Mouse (Mus musculus): ENCODE data around the gene 4933414I15Rik.

4933414I15Rik gene

GRCm38 (mm10) chr11:50943506-50943905 is at the start of gene 4933414I15Rik:
Gene 4933414I15Rik (minus strand): TSS chr11:50943765.
- no peak for TF ChIP-seq GATA4 (IDR thresholded peaks at IDR 0.05; ENCODE audit: insufficient replicate concordance, low read length)

DNA sequence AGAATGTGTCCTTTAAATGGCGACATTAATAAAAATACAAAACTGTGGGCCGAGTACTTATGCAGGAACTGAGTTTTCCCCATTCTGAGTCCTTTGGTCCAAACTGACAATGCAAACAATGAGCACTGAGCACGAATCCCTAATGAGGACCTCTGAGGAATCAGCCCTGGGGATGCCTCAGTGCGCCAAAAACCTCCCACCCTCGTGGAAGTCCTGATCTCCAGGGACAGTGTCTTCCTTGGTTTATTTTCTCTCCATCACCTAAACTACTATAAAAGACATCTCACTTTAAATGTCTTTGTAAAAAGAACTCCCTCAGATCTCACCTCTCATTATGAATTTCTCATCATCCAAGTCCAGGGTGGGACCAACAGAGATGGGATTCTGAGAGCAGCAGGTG is 38.1 kb upstream of the 4933414I15Rik start, which contains the start of gene Olfr1377:
Gene Olfr1377 (plus strand): TSS at position 301 of the 400 bp plus-strand sequence.
- TF ChIP-seq GATA4 (IDR thresholded peaks at IDR 0.05; ENCODE audit: insufficient replicate concordance, low read length), result no peak

GRCm38 (mm10) chr11:50977216-50977615 is 33.7 kb upstream of the 4933414I15Rik start:
- no peak for TF ChIP-seq GATA4 (IDR thresholded peaks at IDR 0.05; ENCODE audit: insufficient replicate concordance, low read length)

DNA sequence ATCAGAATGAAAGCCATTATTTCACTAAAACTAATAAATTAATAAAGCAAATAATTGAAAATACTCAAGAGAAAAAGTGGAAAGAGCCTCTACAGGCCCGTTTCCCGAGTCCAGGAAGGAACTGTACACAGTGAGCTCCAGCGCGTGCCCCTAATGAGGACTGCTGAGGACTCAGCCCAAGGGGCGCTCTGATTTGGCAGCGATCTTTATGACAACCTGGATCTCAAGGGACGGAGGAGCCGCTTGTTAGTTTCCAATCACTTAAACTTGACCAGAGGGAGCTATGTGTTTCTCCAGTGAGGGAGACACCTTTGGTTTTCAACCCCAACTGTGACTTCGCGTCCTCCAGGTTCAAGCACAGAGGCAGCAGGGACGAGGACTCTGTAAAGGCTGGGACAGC is 22.7 kb upstream of the 4933414I15Rik start, which contains the start of gene Olfr1378:
Gene Olfr1378 (plus strand): TSS at position 301 of the 400 bp plus-strand sequence.
- no peak for TF ChIP-seq GATA4 (IDR thresholded peaks at IDR 0.05; ENCODE audit: insufficient replicate concordance, low read length)

GRCm38 (mm10) chr11:50964886-50965285 is 21.3 kb upstream of the 4933414I15Rik start:
- no peak for TF ChIP-seq GATA4 (IDR thresholded peaks at IDR 0.05; ENCODE audit: insufficient replicate concordance, low read length)

DNA sequence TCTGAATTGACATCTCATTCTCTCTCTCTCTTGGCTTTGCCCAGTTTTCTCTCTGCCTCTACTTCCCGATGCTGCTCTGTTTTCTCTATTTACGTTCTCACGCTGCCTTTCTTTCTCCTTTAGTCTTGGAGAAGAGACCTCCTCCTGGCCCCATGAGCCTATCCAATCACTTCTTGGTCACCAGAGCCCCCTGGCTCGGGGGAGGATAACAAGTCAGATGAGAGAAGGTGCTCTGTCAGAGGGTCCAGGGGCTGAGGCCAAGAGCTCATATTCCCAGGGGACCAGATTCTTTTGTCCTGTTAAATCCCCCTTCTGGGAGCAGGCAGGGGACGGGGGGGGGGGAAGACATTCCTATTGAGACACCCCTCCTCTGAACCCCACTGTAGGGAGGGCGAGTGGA is 10.1 kb upstream of the 4933414I15Rik start, which contains the start of gene Prop1:
Gene Prop1 (minus strand): TSS at position 101 of the 400 bp plus-strand sequence.
- TF ChIP-seq GATA4 (IDR thresholded peaks at IDR 0.05; ENCODE audit: insufficient replicate concordance, low read length), result no peak

DNA sequence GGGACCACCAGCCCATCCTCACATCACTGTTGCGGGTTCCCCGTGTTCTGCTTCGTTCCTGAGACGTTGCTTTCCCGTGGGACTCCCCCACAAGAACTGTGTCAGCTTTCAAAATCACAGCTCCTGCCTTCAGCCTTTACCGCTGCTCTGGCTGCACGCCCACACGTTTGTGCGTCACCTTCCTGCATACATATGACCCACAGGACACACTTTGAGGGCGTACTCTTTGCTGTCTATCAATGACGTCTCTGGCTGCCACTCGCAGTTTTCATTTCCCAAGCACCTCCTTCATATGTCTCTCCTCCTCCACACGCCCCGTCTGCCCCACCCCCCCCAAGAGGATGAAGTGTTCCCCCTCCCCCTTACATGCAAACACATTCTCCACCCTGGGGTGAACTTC is 8.7 kb upstream of the 4933414I15Rik start:
- TF ChIP-seq GATA4 (IDR thresholded peaks at IDR 0.05; ENCODE audit: insufficient replicate concordance, low read length), result no peak

- no peak for TF ChIP-seq GATA4 (IDR thresholded peaks at IDR 0.05; ENCODE audit: insufficient replicate concordance, low read length)
Observed at GRCm38 (mm10) chr11:50942386-50942785, 1.2 kb downstream of the 4933414I15Rik start.

DNA sequence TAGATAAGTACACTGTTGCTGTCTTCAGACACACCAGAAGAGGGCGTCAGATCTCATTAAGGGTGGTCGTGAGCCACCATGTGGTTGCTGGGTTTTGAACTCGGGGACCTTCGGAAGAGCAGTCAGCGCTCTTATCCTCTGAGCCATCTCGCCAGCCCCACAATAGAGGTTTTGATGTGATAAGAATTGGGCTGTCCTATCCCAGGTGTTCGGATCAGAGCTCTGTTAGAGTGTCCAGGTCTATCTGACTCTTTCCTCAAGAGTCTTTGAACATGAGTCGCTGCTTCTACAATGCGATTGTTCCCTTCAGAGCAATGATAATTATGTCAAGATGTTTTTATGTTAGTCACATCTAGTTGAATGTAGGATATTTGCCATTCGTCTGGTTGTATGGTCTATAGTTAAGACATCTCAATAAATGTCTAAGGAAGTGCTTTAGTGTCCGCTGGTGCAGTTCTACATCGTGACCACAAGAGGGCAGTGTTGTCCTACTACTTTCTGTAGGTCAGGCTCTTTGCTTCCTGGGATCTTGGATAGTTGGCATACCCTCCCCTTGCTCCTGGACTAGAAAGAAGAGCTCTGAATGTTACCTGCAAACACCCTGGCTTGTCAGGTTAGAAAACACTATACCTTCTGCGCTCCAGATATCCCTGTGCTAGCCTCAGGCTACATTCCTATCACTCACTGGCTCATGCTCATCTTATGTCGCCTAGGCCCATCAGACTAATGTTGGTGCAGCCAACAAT is 3.8 kb downstream of the 4933414I15Rik start:
- TF ChIP-seq GATA4 (IDR thresholded peaks at IDR 0.05; ENCODE audit: insufficient replicate concordance, low read length), result no peak

- TF ChIP-seq GATA4 (IDR thresholded peaks at IDR 0.05; ENCODE audit: insufficient replicate concordance, low read length), result no peak
Observed at GRCm38 (mm10) chr11:50938435-50938834, 5.1 kb downstream of the 4933414I15Rik start.

DNA sequence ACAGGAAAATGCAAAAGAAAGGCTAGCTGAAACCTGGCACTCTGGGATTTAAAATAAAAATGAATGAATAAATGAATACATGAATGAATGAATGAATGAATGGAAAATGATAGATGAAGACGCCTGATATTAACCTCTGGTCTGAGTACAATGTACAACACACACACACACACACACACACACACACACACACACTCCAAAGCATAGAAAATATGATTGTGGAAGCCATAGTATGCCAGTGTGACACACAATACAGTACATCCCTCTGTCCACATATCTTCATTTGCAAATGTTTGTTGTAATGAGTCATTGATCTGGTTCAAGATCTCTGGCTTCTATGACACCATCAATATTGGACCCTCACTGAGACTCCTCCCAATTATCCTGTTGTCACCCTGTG is 11.5 kb downstream of the 4933414I15Rik start:
- no peak for TF ChIP-seq GATA4 (IDR thresholded peaks at IDR 0.05; ENCODE audit: insufficient replicate concordance, low read length)

DNA sequence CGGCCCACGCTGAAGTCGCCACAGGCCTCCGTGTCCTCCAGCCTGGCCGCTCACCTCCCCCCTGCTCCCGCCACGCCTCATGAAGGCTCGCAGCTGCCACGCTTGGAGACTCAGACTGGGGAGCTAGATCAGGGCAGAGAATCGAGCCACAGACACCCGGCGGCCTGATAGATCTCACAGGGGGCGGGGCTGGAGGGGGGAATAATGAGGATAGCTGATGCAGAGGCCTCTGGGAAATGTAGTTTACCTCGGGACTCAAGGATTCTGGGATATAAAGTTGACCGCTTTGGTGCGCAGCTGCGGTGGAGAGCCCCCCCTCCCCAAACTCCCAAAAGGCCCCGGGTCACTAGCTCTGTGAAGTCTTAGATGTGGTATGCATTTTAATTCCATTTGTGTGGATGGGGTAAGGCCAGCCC is 12.1 kb downstream of the 4933414I15Rik start, which contains the start of gene Zfp354b:
Gene Zfp354b (minus strand): TSS at position 183 of the 416 bp plus-strand sequence.
- TF ChIP-seq GATA4 (IDR thresholded peaks at IDR 0.05; ENCODE audit: insufficient replicate concordance, low read length), result peak; percentile 23; the same call in 1 of the 2 replicates

GRCm38 (mm10) chr11:50931021-50931420 is 12.5 kb downstream of the 4933414I15Rik start:
- no peak for TF ChIP-seq GATA4 (IDR thresholded peaks at IDR 0.05; ENCODE audit: insufficient replicate concordance, low read length)

- no peak for TF ChIP-seq GATA4 (IDR thresholded peaks at IDR 0.05; ENCODE audit: insufficient replicate concordance, low read length)
Observed at GRCm38 (mm10) chr11:50930469-50931014, 13.0 kb downstream of the 4933414I15Rik start.

GRCm38 (mm10) chr11:50915671-50916320 is 27.8 kb downstream of the 4933414I15Rik start, which contains the start of gene Zfp2:
Gene Zfp2 (minus strand): TSS chr11:50916165.
- TF ChIP-seq GATA4 (IDR thresholded peaks at IDR 0.05; ENCODE audit: insufficient replicate concordance, low read length), result no peak

DNA sequence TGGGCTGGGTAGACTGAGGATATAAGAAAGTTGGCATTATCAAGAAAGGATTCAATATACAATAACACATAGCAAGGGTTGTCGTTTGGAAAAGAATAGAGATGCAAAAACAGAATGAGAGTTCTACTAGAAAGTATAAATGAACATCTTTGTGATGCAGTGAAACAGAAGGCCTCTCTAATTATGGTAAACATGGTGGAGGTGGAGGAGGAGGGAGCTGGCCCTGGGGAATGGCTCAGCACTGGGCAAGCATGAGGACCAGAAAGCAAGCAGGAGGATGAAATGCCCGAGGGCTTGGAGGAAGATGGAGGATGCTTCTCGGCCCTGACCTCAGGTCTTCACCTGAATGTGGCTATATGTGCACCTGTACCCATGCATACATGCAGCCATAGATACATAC is 29.1 kb downstream of the 4933414I15Rik start:
- TF ChIP-seq GATA4 (IDR thresholded peaks at IDR 0.05; ENCODE audit: insufficient replicate concordance, low read length), result no peak

All from liver, adult (tissue).